Mouse (Mus musculus) inflammation-experienced regulatory T-cells, adult 6 months (primary cell): ENCODE results near the gene Kif26b. TPM values are rescaled to one million over a fixed set of nuclear protein-coding genes. Genes with fewer than 3 reads are reported as not detected.

Experiments
- ATAC-seq: one replicate; pipeline ENCODE4 v1.8.0; 2017
- polyA plus RNA-seq, 3 experiments: library from polyadenylated mRNA; unstranded; fragments of 100-300 nt; shearing (Covaris generic); gene quantifications; one replicate each; pipeline ENCODE4 v1.2.1; 2017

The Kif26b gene
- polyA plus RNA-seq, 3 experiments from 2014 or later, result not detected

DNA sequence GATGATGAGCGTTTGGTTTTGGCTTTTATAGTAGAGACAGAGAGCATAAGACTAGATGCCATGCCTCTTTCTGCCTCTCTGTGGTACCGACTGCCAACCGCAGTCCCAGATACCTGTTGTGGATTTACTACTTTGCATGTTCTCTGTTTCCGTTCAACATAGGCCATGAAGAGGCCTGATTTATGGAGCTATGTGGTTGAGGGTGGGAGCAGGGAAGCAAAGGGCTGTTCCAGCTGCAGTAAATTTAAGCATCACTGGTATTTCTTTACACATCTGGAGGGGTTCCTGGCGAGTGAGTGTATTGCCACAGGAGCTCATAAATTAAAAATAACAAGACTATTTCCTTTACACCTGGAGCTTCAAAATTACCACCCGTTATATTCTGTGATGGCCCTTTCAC, 199.3 kb downstream of the Kif26b start:
- ATAC-seq, result no peak

GRCm38 (mm10) chr1:178730271-178730670, 201.3 kb downstream of the Kif26b start:
- no peak for ATAC-seq

- ATAC-seq, result no peak
These were observed 204.1 kb downstream of the Kif26b start for GRCm38 (mm10) chr1:178733035-178733434.

DNA sequence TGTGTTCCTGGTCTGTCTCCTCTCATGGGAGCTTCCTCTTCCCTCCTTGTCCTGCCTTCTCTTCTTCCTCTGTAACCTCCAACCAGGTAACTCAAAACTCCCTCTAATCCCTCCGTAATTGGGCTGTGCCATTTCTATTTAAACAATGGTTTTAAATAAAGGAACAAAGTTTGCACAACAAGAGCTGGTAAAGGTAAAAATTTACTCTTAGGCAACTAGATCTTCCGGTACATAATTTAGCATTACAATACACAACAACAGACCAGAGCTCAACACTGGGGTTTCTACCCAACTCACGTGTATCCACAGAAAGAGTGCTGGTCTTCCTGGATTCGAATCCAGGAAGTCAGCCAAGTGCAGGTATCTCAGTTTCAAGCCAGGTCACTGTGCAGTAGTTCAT, 205.7 kb downstream of the Kif26b start:
- no peak for ATAC-seq

GRCm38 (mm10) chr1:178736931-178737330, 208.0 kb downstream of the Kif26b start:
- ATAC-seq, result no peak

DNA sequence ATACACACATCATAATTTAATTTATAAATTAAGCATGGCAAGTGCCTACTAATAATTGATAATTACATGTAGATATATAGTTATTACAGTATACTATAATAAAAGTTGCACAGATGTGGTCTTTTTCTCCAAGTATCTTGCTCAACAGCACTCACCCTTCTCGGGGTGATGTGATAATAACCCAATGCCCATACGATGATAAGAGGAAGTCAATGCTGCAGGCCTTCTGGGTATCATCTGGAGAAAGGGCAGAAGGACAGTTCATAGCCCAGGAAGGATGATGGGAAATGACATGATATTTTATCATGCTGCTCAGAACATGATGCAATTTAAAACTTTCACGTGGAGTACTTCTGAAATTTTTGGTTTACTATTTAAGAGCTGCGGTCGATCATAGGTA, 214.9 kb downstream of the Kif26b start:
- no peak for ATAC-seq

GRCm38 (mm10) chr1:178744526-178744925, 215.6 kb downstream of the Kif26b start:
- no peak for ATAC-seq

- ATAC-seq, result no peak
These were observed 216.0 kb downstream of the Kif26b start for GRCm38 (mm10) chr1:178744961-178745360.

- no peak for ATAC-seq
These were observed 216.5 kb downstream of the Kif26b start for GRCm38 (mm10) chr1:178745471-178745870.

GRCm38 (mm10) chr1:178747279-178748221, 218.6 kb downstream of the Kif26b start:
- ATAC-seq, result no peak

DNA sequence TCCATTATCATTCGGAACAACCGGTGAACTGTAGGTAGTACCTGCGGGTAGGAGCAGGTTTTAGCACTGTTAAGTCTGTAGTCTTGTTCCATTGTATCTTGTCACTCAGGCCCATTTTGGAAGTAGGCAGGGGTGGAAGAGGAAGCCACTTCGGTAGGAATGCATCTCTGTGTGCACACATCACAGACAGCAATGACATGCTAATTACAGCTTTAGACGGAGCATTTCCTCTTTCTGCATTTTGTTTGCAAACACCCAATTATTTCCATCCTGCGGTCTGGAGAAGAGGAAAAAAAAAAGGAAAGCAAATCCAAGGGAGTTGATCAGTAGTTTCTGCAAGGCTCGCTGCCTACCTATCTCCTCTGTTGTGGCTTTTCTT, 219.3 kb downstream of the Kif26b start:
- ATAC-seq, result no peak

DNA sequence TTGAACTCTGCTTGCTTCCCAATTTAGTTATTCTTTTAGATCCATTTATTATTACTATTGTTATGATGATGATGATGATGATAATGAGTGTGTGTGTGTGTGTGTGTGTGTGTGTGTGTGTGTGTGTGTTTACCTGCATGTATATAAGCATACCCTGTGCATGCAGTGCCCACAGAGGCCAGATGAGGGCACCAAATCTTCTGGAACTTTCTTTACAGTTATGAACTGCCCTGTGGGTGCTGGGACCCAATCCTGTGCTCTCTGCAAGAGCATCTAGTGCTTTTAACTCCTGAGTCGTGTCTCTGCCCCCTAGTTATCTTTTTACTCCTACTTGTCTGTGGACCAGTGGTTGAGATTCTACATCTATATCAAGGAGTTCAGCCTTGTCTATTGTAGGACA, 219.7 kb downstream of the Kif26b start:
- no peak for ATAC-seq

DNA sequence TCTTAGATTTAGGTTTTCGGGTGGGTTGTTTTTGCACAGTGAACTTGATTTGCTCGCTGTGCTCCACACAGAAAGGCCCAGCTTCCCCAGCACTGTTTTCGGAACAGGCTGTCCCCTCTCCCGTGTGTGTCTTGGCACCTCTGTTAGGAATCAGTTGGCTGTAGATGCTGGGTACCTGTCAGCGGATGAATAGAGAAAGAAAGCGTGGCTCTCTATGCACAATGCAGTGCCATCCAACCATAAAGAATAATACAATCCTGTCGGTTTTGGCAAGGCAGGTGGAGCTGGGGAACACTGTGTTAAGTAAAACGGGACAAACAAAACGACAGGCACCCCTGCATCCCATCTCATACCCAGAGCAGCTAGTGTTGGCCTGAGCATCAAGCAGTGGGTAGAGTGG, 220.9 kb downstream of the Kif26b start:
- ATAC-seq, result no peak

- ATAC-seq, result no peak
These were observed 229.5 kb downstream of the Kif26b start for GRCm38 (mm10) chr1:178758441-178758840.

- no peak for ATAC-seq
These were observed 233.3 kb downstream of the Kif26b start for GRCm38 (mm10) chr1:178762125-178762741.

- ATAC-seq, result no peak
These were observed 236.0 kb downstream of the Kif26b start for GRCm38 (mm10) chr1:178764914-178765313.

- no peak for ATAC-seq
These were observed 236.7 kb downstream of the Kif26b start for GRCm38 (mm10) chr1:178765650-178766049.

DNA sequence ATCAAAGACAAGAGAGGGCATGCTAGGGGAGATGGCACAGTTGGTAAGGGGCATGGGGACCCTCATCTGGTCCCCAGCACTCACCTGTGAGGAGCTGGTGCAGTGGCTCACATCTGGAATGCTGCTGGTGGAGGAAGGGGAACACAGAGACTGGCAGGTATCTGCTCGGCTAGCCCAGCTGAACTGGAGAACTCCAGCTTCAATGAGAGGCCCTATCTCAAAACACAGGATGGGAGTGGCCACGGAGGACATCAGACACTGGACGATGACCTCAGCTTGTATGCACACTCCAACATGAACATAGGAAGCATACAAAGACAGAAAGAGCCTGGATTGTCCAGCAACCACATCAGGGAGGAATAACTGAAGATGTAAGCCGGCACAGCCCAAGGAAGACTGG, 240.1 kb downstream of the Kif26b start:
- no peak for ATAC-seq

GRCm38 (mm10) chr1:178769988-178770387, 241.1 kb downstream of the Kif26b start:
- ATAC-seq, result no peak

DNA sequence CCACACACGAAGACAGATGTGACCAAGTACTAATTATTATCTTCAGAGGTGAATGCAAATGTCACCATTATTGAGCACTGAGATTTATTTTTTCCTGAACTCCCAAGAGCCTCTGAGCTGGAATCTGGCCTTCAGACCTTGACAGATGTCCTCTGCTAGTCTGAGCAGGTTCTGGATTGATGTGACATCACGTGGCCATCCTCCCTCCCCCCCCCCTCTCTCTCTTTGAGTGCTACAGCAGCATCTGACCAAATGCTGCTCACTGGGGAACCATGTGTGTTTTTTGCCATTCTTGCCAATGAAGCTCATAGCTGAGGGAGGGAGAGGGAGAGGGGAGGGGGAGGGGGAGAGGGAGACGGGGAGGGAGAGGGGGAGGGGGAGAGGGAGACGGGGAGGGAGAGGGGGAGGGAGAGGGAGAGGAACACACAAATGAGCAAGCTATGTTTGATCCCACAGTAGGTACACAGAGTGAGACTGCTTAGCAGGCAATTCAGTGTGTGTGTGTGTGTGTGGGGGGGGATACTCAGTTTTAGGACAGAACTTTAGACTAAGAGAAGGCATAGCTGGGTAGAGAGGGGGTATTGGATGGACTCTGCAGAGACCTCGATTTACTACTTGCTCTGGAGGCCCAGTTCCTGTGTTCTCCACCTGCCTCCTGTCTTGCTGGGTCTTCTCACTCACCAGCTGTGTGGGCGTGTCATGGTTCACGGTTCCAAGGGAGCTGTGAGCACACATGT, 241.9 kb downstream of the Kif26b start:
- no peak for ATAC-seq

DNA sequence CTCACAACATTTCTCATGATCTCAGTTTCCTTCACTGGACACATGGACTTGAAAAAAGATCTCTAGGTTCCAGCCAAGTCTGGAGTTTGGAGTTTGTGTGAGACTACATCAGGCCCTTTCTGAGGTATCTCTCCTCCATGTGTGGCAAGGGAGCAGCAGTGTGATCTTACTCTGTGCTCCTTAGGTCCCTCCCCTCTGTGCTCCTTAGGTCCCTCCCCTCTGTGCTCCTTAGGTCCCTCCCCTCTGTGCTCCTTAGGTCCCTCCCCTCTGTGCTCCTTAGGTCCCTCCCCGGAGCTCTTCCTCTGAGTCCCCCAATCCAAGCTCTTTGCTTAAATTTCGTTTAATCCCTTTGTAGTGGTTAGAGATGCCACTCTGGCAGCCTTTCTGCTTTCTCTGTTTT, 250.8 kb downstream of the Kif26b start:
- ATAC-seq, result no peak

DNA sequence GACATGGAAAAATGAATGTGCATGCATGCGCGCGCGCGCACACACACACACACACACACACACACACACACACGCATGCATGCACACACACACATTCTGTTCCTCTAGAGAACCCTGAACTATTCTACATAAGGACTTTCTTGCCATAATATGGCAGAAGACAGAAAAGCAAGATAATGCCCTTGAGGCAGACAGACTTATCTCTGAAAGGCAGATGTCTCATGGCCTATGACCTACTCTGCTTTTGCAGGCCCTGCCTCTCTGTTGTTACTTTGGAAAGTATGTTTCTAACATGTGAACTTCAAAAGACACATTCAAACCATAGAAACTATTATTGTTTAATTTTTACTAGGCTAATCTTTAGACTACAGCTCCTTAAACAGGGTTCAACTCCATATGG, 255.1 kb downstream of the Kif26b start:
- no peak for ATAC-seq

DNA sequence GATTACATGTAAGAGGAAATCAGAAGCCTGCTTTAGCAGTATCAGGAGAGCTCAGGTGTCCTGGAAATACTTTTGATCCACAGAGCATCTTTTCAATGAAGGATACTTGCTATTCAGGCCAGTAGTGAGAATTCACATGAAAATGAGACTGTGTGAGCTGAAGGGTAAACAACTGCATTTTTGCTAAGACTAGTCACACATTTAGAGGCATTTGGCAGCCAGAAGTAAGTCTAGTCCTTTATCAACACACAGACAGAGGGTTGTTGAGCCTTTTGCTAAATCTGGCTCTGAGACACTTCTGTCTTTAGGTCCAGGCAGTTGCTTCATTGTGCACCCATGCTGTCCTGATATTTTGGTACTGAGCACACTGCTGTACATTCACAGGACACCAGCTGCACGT, 262.3 kb downstream of the Kif26b start:
- no peak for ATAC-seq
